Mouse (Mus musculus) CH12.LX (cell line): ENCODE data around the gene Angel1.

ENCODE experiments used
- BHLHE40 ChIP-seq: IDR thresholded peaks from 2 replicates; pipeline ENCODE4 v1.6.1; 2011; ENCODE audit warnings: mild to moderate bottlenecking, low read depth, low read length, improper control_type of control experiment
- CHD1 ChIP-seq: IDR thresholded peaks from 2 replicates; pipeline ENCODE4 v1.6.1; 2012; ENCODE audit warnings: low read depth, low read length, improper control_type of control experiment, inconsistent platforms
- CTCF ChIP-seq, 2 experiments: IDR thresholded peaks in 1 of 2; conservative IDR thresholded peaks in 1 of 2; 2 replicates each; pipeline ENCODE4 v1.5.1; 2011 to 2012; ENCODE audit warnings: low read depth in 2 of 2, low read length in 2 of 2, improper control_type of control experiment in 1 of 2, inconsistent platforms in 1 of 2, mild to moderate bottlenecking in 1 of 2, moderate library complexity in 1 of 2
- GABPA ChIP-seq: IDR thresholded peaks from 2 replicates; pipeline ENCODE4 v1.6.1; 2012; ENCODE audit warnings: low read depth, low read length, improper control_type of control experiment, inconsistent platforms; ENCODE audit not compliant: insufficient replicate concordance
- JUND ChIP-seq: conservative IDR thresholded peaks from 2 replicates; pipeline ENCODE4 v1.6.1; 2011; ENCODE audit warnings: low read depth, low read length, improper control_type of control experiment
- MAX ChIP-seq: IDR thresholded peaks from 2 replicates; pipeline ENCODE4 v1.6.1; 2011; ENCODE audit warnings: low read length, improper control_type of control experiment
- MYC ChIP-seq: IDR thresholded peaks from 2 replicates; pipeline ENCODE4 v1.6.1; 2011; ENCODE audit warnings: low read depth, mild to moderate bottlenecking, improper control_type of control experiment, low read length
- NRF1 ChIP-seq: IDR thresholded peaks from 2 replicates; pipeline ENCODE4 v1.6.1; 2014; ENCODE audit warnings: low read depth, mild to moderate bottlenecking, inconsistent platforms, low read length, improper control_type of control experiment, moderate library complexity
- POLR2A ChIP-seq: IDR thresholded peaks from 2 replicates; pipeline ENCODE4 v1.6.1; 2011; ENCODE audit warnings: low read depth, mild to moderate bottlenecking, improper control_type of control experiment, low read length
- RCOR1 ChIP-seq: conservative IDR thresholded peaks from 2 replicates; pipeline ENCODE4 v1.6.1; 2012; ENCODE audit warnings: low read depth, mild to moderate bottlenecking, inconsistent platforms, low read length, improper control_type of control experiment
- USF1 ChIP-seq: IDR thresholded peaks from 2 replicates; pipeline ENCODE4 v1.6.1; 2014; ENCODE audit warnings: low read depth, mild to moderate bottlenecking, inconsistent platforms, low read length, improper control_type of control experiment
- USF2 ChIP-seq: conservative IDR thresholded peaks from 2 replicates; pipeline ENCODE4 v1.6.1; 2011; ENCODE audit warnings: low read depth, low read length, improper control_type of control experiment
- ZC3H11A ChIP-seq: IDR thresholded peaks from 2 replicates; pipeline ENCODE4 v1.6.1; 2012; ENCODE audit warnings: low read depth, mild to moderate bottlenecking, inconsistent platforms, low read length, improper control_type of control experiment
- ZMIZ1 ChIP-seq: IDR thresholded peaks from 2 replicates; pipeline ENCODE4 v1.6.1; 2012; ENCODE audit warnings: low read depth, mild to moderate bottlenecking, inconsistent platforms, low read length, improper control_type of control experiment

- TF ChIP-seq CHD1 (no peak), POLR2A (no peak), CTCF (conservative IDR thresholded peaks at IDR 0.05 in 1 of 2, IDR thresholded peaks at IDR 0.05 in 1 of 2; ENCODE audit: low read depth in 2 of 2, low read length in 2 of 2) (no peak), MAX (no peak), ZMIZ1 (no peak), NRF1 (no peak), ZC3H11A (no peak), JUND (no peak), MYC (no peak), RCOR1 (no peak), USF1 (no peak), BHLHE40 (no peak), USF2 (no peak), GABPA (no peak)
These were observed 554 bp downstream of the Angel1 start for GRCm38 (mm10) chr12:86725706-86726105.
